Mouse (Mus musculus): ENCODE results near the gene Birc3. TPM values are rescaled to one million over a fixed set of nuclear protein-coding genes. Genes with fewer than 3 reads are reported as not detected.

Birc3 gene
- polyA plus RNA-seq, 1 experiment from 2014 or later: 12.9 TPM

- POLR2A ChIA-PET: no interaction called here
- CTCF ChIA-PET: interaction anchor here (1.2 kb wide), 1 partner anchor 10 kb away, joined by 3 read pairs; no protein-coding TSS in a partner anchor
- TF ChIP-seq CTCF (IDR thresholded peaks at IDR 0.05): no peak
- in situ Hi-C loops (cut with MboI; ENCODE audit: low pct_unique_long_range_greater_than_20kb): no loop called here
- ATAC-seq (no peak), DNase-seq (ENCODE audit: low read depth, low spot score) (no peak)
- no peaks in the 10 kb centered on the region for H3K27me3 ChIP-seq
Measured at GRCm38 (mm10) chr9:7828706-7829105, 44.3 kb downstream of the Birc3 start.

- POLR2A ChIA-PET: no interaction called here
- no peak for ATAC-seq
- CTCF ChIA-PET: interaction anchor here (1.5 kb wide), 1 partner anchor 28 kb away, joined by 3 read pairs; no protein-coding TSS in a partner anchor
- no peaks in the 10 kb centered on the region for H3K27me3 ChIP-seq
- DNase-seq (ENCODE audit: low read depth, low spot score): no peak
- in situ Hi-C loops (cut with MboI; ENCODE audit: low pct_unique_long_range_greater_than_20kb): no loop called here
- no peak for TF ChIP-seq CTCF (IDR thresholded peaks at IDR 0.05)
Measured at GRCm38 (mm10) chr9:7824916-7825315, 48.1 kb downstream of the Birc3 start.

- no peak for ATAC-seq
- no peak for DNase-seq (ENCODE audit: low read depth, low spot score)
- ChIA-PET POLR2A (no interaction called here), CTCF (interaction anchor here (1.0 to 1.4 kb wide), 2 partner anchors 8 to 28 kb away, joined by 3 read pairs; no protein-coding TSS in a partner anchor)
- no peaks in the 10 kb centered on the region for H3K27me3 ChIP-seq
- in situ Hi-C loops (cut with MboI; ENCODE audit: low pct_unique_long_range_greater_than_20kb): no loop called here
- no peak for TF ChIP-seq CTCF (IDR thresholded peaks at IDR 0.05)
Measured at GRCm38 (mm10) chr9:7822758-7823157, 50.2 kb downstream of the Birc3 start.

GRCm38 (mm10) chr9:7805101-7805506 lies 67.9 kb downstream of the Birc3 start:
- TF ChIP-seq CTCF (IDR thresholded peaks at IDR 0.05): no peak
- ATAC-seq (no peak), DNase-seq (ENCODE audit: low read depth, low spot score) (no peak)
- ChIA-PET CTCF (no interaction called here), POLR2A (no interaction called here)
- in situ Hi-C loops (cut with MboI; ENCODE audit: low pct_unique_long_range_greater_than_20kb): no loop called here
- H3K27me3 ChIP-seq: no peaks in the 10 kb centered on the region

Other genes starting within 250 kb of the Birc3 start
- gene Mmp20, start 245.0 kb downstream of the Birc3 start, polyA plus RNA-seq (2021): not detected
- gene Mmp7, start 181.1 kb downstream of the Birc3 start, polyA plus RNA-seq (2021): not detected
- gene Tmem123, start 109.1 kb downstream of the Birc3 start, polyA plus RNA-seq (2021): 83.9 TPM
- 37.1 TPM for gene Birc2, start 36.1 kb downstream of the Birc3 start, polyA plus RNA-seq (2021)
- 80.0 TPM for gene Yap1, start 131.4 kb upstream of the Birc3 start, polyA plus RNA-seq (2021)
- gene Cfap300, start 169.6 kb upstream of the Birc3 start, polyA plus RNA-seq (2021): 16.5 TPM